Mouse (Mus musculus): ENCODE results near the gene Trim61.

Trim61 gene

GRCm38 (mm10) chr8:64987731-64988130 lies 30.6 kb downstream of the Trim61 start, which contains the start of gene Trim75:
Trim75 (minus strand) TSS chr8:64987831.
- no peak for DNase-seq (ENCODE audit: low read depth, low spot score)

GRCm38 (mm10) chr8:64983150-64983897 lies 35.0 kb downstream of the Trim61 start:
- peak; percentile 47 for DNase-seq (ENCODE audit: low read depth, low spot score)

All from ZHBTc4 (cell line).